Mouse (Mus musculus) megakaryocyte progenitor cell, adult 5-6 weeks (primary cell): ENCODE results near the gene Syt7. TPM values are rescaled to one million over a fixed set of nuclear protein-coding genes. Genes with fewer than 3 reads are reported as not detected.

ENCODE experiments used
- total RNA-seq, 2 experiments: library from RNA; stranded (forward) in 1 of 2; stranded (reverse) in 1 of 2; fragments of 157-497, 149-512 nt in 1 of 2; fragments of 200-1000 nt in 1 of 2; gene quantifications; 2 replicates each; pipeline versions ENCODE4 v1.2.3 to v1.2.4; 2015 to 2017

Syt7 gene
- total RNA-seq, 2 experiments from 2014 or later: not detected

Other genes starting within 250 kb of the Syt7 start
- gene Fads1, start 206.2 kb upstream of the Syt7 start, total RNA-seq (2015): 14.9 and 22.2 TPM in 2 replicates
- gene Fads1, start 206.2 kb upstream of the Syt7 start, total RNA-seq (2017): 9.4 and 10.0 TPM in 2 replicates
- 308 and 313 TPM in 2 replicates for gene Tmem258, start 185.1 kb upstream of the Syt7 start, total RNA-seq (2015)
- 149 and 204 TPM in 2 replicates for gene Tmem258, start 185.1 kb upstream of the Syt7 start, total RNA-seq (2017)
- 56.9 and 61.1 TPM in 2 replicates for gene Fen1, start 184.9 kb upstream of the Syt7 start, total RNA-seq (2015)
- 125 and 135 TPM in 2 replicates for gene Fen1, start 184.9 kb upstream of the Syt7 start, total RNA-seq (2017)
- gene Myrf, start 148.3 kb upstream of the Syt7 start, total RNA-seq (2015): not detected in 2 replicates
- not detected in 2 replicates for gene Myrf, start 148.3 kb upstream of the Syt7 start, total RNA-seq (2017)
- gene Dagla, start 84.2 kb upstream of the Syt7 start, total RNA-seq (2015): 0.02 TPM in 1 of 2 replicates, not detected in the other
- 0.17 and 1.4 TPM in 2 replicates for gene Dagla, start 84.2 kb upstream of the Syt7 start, total RNA-seq (2017)
- not detected in 2 replicates for gene Lrrc10b, start 68.4 kb downstream of the Syt7 start, total RNA-seq (2015)
- not detected in 2 replicates for gene Lrrc10b, start 68.4 kb downstream of the Syt7 start, total RNA-seq (2017)
- gene Ppp1r32, start 93.8 kb downstream of the Syt7 start, total RNA-seq (2015): not detected in 2 replicates
- 0.81 TPM in 1 of 2 replicates, not detected in the other for gene Ppp1r32, start 93.8 kb downstream of the Syt7 start, total RNA-seq (2017)
- 53.8 and 60.5 TPM in 2 replicates for gene Cpsf7, start 136.2 kb downstream of the Syt7 start, total RNA-seq (2015)
- gene Cpsf7, start 136.2 kb downstream of the Syt7 start, total RNA-seq (2017): 30.0 and 37.9 TPM in 2 replicates
- 43.3 and 45.4 TPM in 2 replicates for gene Sdhaf2, start 137.1 kb downstream of the Syt7 start, total RNA-seq (2015)
- gene Sdhaf2, start 137.1 kb downstream of the Syt7 start, total RNA-seq (2017): 54.4 and 60.1 TPM in 2 replicates
- gene Tmem216, start 167.1 kb downstream of the Syt7 start, total RNA-seq (2015): 42.9 and 50.8 TPM in 2 replicates
- 25.3 and 28.7 TPM in 2 replicates for gene Tmem216, start 167.1 kb downstream of the Syt7 start, total RNA-seq (2017)
- 27.5 and 28.6 TPM in 2 replicates for gene Cyb561a3, start 188.1 kb downstream of the Syt7 start, total RNA-seq (2015)
- gene Cyb561a3, start 188.1 kb downstream of the Syt7 start, total RNA-seq (2017): 28.8 and 29.6 TPM in 2 replicates
- gene Tmem138, start 188.3 kb downstream of the Syt7 start, total RNA-seq (2015): 37.8 and 38.7 TPM in 2 replicates
- gene Tmem138, start 188.3 kb downstream of the Syt7 start, total RNA-seq (2017): 8.2 and 10.5 TPM in 2 replicates
- gene Ddb1, start 216.2 kb downstream of the Syt7 start, total RNA-seq (2015): 102 and 114 TPM in 2 replicates
- gene Ddb1, start 216.2 kb downstream of the Syt7 start, total RNA-seq (2017): 343 and 424 TPM in 2 replicates
- 7.7 and 11.1 TPM in 2 replicates for gene Tkfc, start 216.6 kb downstream of the Syt7 start, total RNA-seq (2015)
- gene Tkfc, start 216.6 kb downstream of the Syt7 start, total RNA-seq (2017): 5.5 and 5.9 TPM in 2 replicates
- gene Vwce, start 245.1 kb downstream of the Syt7 start, total RNA-seq (2015): 0.10 TPM in 2 replicates
- gene Vwce, start 245.1 kb downstream of the Syt7 start, total RNA-seq (2017): 0.51 TPM in 1 of 2 replicates, not detected in the other